ENCODE assay signal across 16 mouse cellular contexts in genomic region chr19:47659765-47660408, GRCm38 (mm10). TPM values are rescaled to one million over a fixed set of nuclear protein-coding genes. Genes with fewer than 3 reads are reported as not detected.
DNase-seq lines count a peak whose midpoint lies in the region; ATAC-seq lines count a peak whose summit lies in the region.
"Had no signal": no experiment of that assay in that cellular context is flagged by ENCODE, and none has a peak within 500 bp of the region (broad histone marks: within the 10 kb centered on the region; RNA-seq: fewer than 3 reads in every experiment).

No protein-coding gene starts in this region.

- H3K27ac ChIP-seq in heart, embryonic 13.5 days (replicated peaks): peak overlapping the region; percentile 80
- H3K27ac ChIP-seq: left cerebral cortex, adult 2 months; liver, embryonic 14.5 days had no signal

- peaks cover 12% of the 10 kb centered on the region for H3K4me1 ChIP-seq in heart, embryonic 13.5 days

- no peak for ATAC-seq in heart, embryonic 13.5 days (ENCODE audit: extremely low read depth, insufficient number of reproducible peaks, low FRiP score, low TSS enrichment)
- ATAC-seq: inflammation-experienced regulatory T-cells, adult 6 months had no signal

- no peaks in the 10 kb centered on the region for H3K9me3 ChIP-seq in heart, embryonic 13.5 days
- H3K9me3 ChIP-seq: midbrain, embryonic 13.5 days had no signal

- H3K4me3 ChIP-seq in heart, embryonic 13.5 days: no peak overlapping the region
- H3K4me3 ChIP-seq: erythroblast, embryonic 14.5 days; left cerebral cortex, adult 2 months; midbrain, embryonic 13.5 days had no signal

- H3K9ac ChIP-seq in heart, embryonic 13.5 days: peak overlapping the region; percentile 67
- H3K9ac ChIP-seq: liver, embryonic 14.5 days; midbrain, embryonic 13.5 days had no signal

- H3K4me2 ChIP-seq in heart, embryonic 13.5 days: no peak overlapping the region
- H3K4me2 ChIP-seq: midbrain, embryonic 13.5 days had no signal

- H3K27me3 ChIP-seq in heart, embryonic 13.5 days (replicated peaks): no peaks in the 10 kb centered on the region
- H3K27me3 ChIP-seq: midbrain, embryonic 13.5 days had no signal

- WGBS in heart, embryonic 13.5 days: 80% methylated on average over 9 of the region's 9 CpGs

- intact Hi-C loops in heart, postnatal 36 days (cut with DNase I): loop anchor here (1.0 to 5.0 kb wide), 4 partner anchors 72 to 272 kb away; partner anchors contain the start of gene Sfr1

- H3K36me3 ChIP-seq in heart, embryonic 13.5 days: no peaks in the 10 kb centered on the region
- H3K36me3 ChIP-seq: midbrain, embryonic 13.5 days had no signal

- DNase-seq in heart, postnatal 36 days: no peak
- DNase-seq in 3134 (ENCODE audit: extremely low read depth, insufficient read length, low spot score) (peak; percentile 58), adipocyte (ENCODE audit: low spot score) (peak; percentile 60)
- DNase-seq in lung, postnatal 14 days: peak; percentile 44
- DNase-seq in cerebellum, postnatal 25 days: no peak
- no peak for DNase-seq in testis, postnatal 10 days (ENCODE audit: low spot score)
- DNase-seq: adrenal gland, postnatal 36 days; gastrocnemius, postnatal 36 days; kidney, postnatal 36 days had no signal

RNA-seq across cellular contexts. Expression of gene Col17a1, which starts 32.0 kb away (rescaled TPM):
- polyA plus RNA-seq in heart, embryonic 13.5 days (2015; fragmentation: Nextera tagmentation; extraction: Ambion mirVana): 0.51 and 1.1 TPM in 2 replicates
- not detected for total RNA-seq in heart, postnatal 36 days (2021)
- total RNA-seq: neutrophil, adult 5-6 weeks had no signal
- polyA plus RNA-seq: erythroblast, embryonic 14.5 days; inflammation-experienced regulatory T-cells, adult 6 months had no signal

Comparison
In these comparisons a context has a peak if more than half of its experiments do, and no peak if none do; other contexts are left out.
1. DNase-seq: peak in 3134 (single experiment), adipocyte (single experiment) and lung, postnatal 14 days (single experiment); none in heart, postnatal 36 days (0 of 2), cerebellum, postnatal 25 days (0 of 2) and testis, postnatal 10 days (single experiment).